Mouse (Mus musculus): Measurements from ENCODE around the gene Pus1. TPM values are rescaled to one million over a fixed set of nuclear protein-coding genes. Genes with fewer than 3 reads are reported as not detected.

The Pus1 gene
- polyA plus RNA-seq, 1 experiment from 2014 or later: 35.5 TPM

- Histone ChIP-seq H3K4me3 (replicated peaks) (no peak overlapping the region), H3K9me3 (no peaks in the 10 kb centered on the region), H3K4me1 (replicated peaks) (no peaks in the 10 kb centered on the region), H3K27me3 (no peaks in the 10 kb centered on the region), H3K4me2 (no peak overlapping the region), H3K36me3 (peaks cover 64% of the 10 kb centered on the region), H3K9ac (replicated peaks) (no peak overlapping the region), H3K27ac (no peak overlapping the region)
- ATAC-seq (ENCODE audit: insufficient number of reproducible peaks, insufficient read depth, low FRiP score, low TSS enrichment, low read depth): no peak
- 97% methylated on average over 7 of the region's 7 CpGs for WGBS
Measured at GRCm38 (mm10) chr5:110739496-110740275, 40.8 kb downstream of the Pus1 start.

- H3K9me3 ChIP-seq: no peaks in the 10 kb centered on the region
- no peak overlapping the region for H3K9ac ChIP-seq (replicated peaks)
- no peak overlapping the region for H3K4me2 ChIP-seq
- no peaks in the 10 kb centered on the region for H3K27me3 ChIP-seq
- H3K36me3 ChIP-seq: peaks cover 89% of the 10 kb centered on the region
- no peak overlapping the region for H3K27ac ChIP-seq
- WGBS: 92% methylated on average over 1 of the region's 1 CpGs
- ATAC-seq (ENCODE audit: insufficient number of reproducible peaks, insufficient read depth, low FRiP score, low TSS enrichment, low read depth): no peak
- no peaks in the 10 kb centered on the region for H3K4me1 ChIP-seq (replicated peaks)
- H3K4me3 ChIP-seq (replicated peaks): no peak overlapping the region
Measured at GRCm38 (mm10) chr5:110735606-110736005, 44.9 kb downstream of the Pus1 start.

- no peak overlapping the region for H3K9ac ChIP-seq (replicated peaks)
- no peak overlapping the region for H3K4me3 ChIP-seq (replicated peaks)
- no peak overlapping the region for H3K27ac ChIP-seq
- H3K9me3 ChIP-seq: no peaks in the 10 kb centered on the region
- ATAC-seq (ENCODE audit: insufficient number of reproducible peaks, insufficient read depth, low FRiP score, low TSS enrichment, low read depth): no peak
- no peak overlapping the region for H3K4me2 ChIP-seq
- WGBS: 92% methylated on average over 4 of the region's 4 CpGs
- H3K27me3 ChIP-seq: no peaks in the 10 kb centered on the region
- no peaks in the 10 kb centered on the region for H3K4me1 ChIP-seq (replicated peaks)
- H3K36me3 ChIP-seq: peaks cover 84% of the 10 kb centered on the region
Measured at GRCm38 (mm10) chr5:110733231-110733823, 47.1 kb downstream of the Pus1 start.

GRCm38 (mm10) chr5:110731227-110731626, 49.2 kb downstream of the Pus1 start:
- Histone ChIP-seq H3K9me3 (no peaks in the 10 kb centered on the region), H3K27ac (no peak overlapping the region), H3K4me2 (no peak overlapping the region), H3K4me1 (replicated peaks) (no peaks in the 10 kb centered on the region), H3K4me3 (replicated peaks) (no peak overlapping the region), H3K36me3 (peaks cover 84% of the 10 kb centered on the region), H3K27me3 (no peaks in the 10 kb centered on the region), H3K9ac (replicated peaks) (no peak overlapping the region)
- WGBS: 94% methylated on average over 2 of the region's 2 CpGs
- no peak for ATAC-seq (ENCODE audit: insufficient number of reproducible peaks, insufficient read depth, low FRiP score, low TSS enrichment, low read depth)

GRCm38 (mm10) chr5:110727850-110728249, 52.6 kb downstream of the Pus1 start:
- no peak overlapping the region for H3K27ac ChIP-seq
- no peak overlapping the region for H3K4me3 ChIP-seq (replicated peaks)
- no peak overlapping the region for H3K4me2 ChIP-seq
- no peak for ATAC-seq (ENCODE audit: insufficient number of reproducible peaks, insufficient read depth, low FRiP score, low TSS enrichment, low read depth)
- no peaks in the 10 kb centered on the region for H3K9me3 ChIP-seq
- H3K36me3 ChIP-seq: peaks cover 90% of the 10 kb centered on the region
- H3K4me1 ChIP-seq (replicated peaks): no peaks in the 10 kb centered on the region
- no peak overlapping the region for H3K9ac ChIP-seq (replicated peaks)
- 85% methylated on average over 1 of the region's 1 CpGs for WGBS
- H3K27me3 ChIP-seq: no peaks in the 10 kb centered on the region

Other genes starting within 250 kb of the Pus1 start
- gene Galnt9, start 236.3 kb downstream of the Pus1 start, polyA plus RNA-seq (2016; fragmentation: Nextera tagmentation; extraction: Ambion mirVana): 0.09 TPM in 2 replicates
- gene Noc4l, start 127.2 kb downstream of the Pus1 start, polyA plus RNA-seq (2016; fragmentation: Nextera tagmentation; extraction: Ambion mirVana): 57.1 and 60.5 TPM in 2 replicates
- 34.5 and 43.1 TPM in 2 replicates for gene Ddx51, start 127.2 kb downstream of the Pus1 start, polyA plus RNA-seq (2016; fragmentation: Nextera tagmentation; extraction: Ambion mirVana)
- gene Ep400, start 9.9 kb downstream of the Pus1 start, polyA plus RNA-seq (2016; fragmentation: Nextera tagmentation; extraction: Ambion mirVana): 42.6 and 50.1 TPM in 2 replicates
- 28.2 and 29.6 TPM in 2 replicates for gene Ulk1, start 29.4 kb upstream of the Pus1 start, polyA plus RNA-seq (2016; fragmentation: Nextera tagmentation; extraction: Ambion mirVana)
- 30.9 and 33.9 TPM in 2 replicates for gene Hscb, start 59.1 kb upstream of the Pus1 start, polyA plus RNA-seq (2016; fragmentation: Nextera tagmentation; extraction: Ambion mirVana)
- 30.9 and 32.6 TPM in 2 replicates for gene Chek2, start 59.3 kb upstream of the Pus1 start, polyA plus RNA-seq (2016; fragmentation: Nextera tagmentation; extraction: Ambion mirVana)
- 20.0 and 23.0 TPM in 2 replicates for gene Ttc28, start 99.1 kb upstream of the Pus1 start, polyA plus RNA-seq (2016; fragmentation: Nextera tagmentation; extraction: Ambion mirVana)